Mouse (Mus musculus): Measurements from ENCODE around the gene Tk1. TPM values are rescaled to one million over a fixed set of nuclear protein-coding genes. Genes with fewer than 3 reads are reported as not detected.
A peak's percentile ranks its signal among the peaks of the same experiment; 100 is the strongest.

Gene Tk1
- polyA plus RNA-seq, 1 experiment from 2014 or later, result 97.6 TPM

DNA sequence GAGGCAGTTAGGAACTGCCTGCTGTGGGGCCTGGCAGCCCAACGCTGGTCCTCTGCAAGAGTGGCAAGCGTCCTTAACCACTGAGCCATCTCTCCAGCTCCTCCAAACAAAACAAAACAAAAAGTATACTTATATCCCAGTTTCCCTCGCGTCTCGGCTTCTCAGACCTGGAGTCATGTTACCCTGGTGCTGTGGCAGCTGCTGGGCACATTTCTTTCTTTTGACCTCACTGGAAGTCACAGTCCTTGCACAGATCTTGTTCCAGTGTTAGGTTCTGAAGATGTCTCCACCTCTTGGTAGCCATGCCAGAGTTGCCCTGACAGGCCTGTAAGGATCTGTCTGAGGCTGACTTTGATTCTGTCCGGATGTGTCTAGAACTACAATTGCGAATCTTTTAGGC, 24.2 kb downstream of the Tk1 start:
- Histone ChIP-seq H3K4me1 (peaks cover 25% of the 10 kb centered on the region), H3K4me2 (no peak overlapping the region), H3K4me3 (no peak overlapping the region), H3K9ac (no peak overlapping the region), H3K27ac (replicated peaks) (no peak overlapping the region), H3K27me3 (replicated peaks) (0 out of 2 replicates have a peak, but pooled peaks cover 9% of the 10 kb centered on the region), H3K36me3 (no peaks in the 10 kb centered on the region), H3K9me3 (no peaks in the 10 kb centered on the region)
- ATAC-seq (ENCODE audit: extremely low read depth, insufficient number of reproducible peaks, low FRiP score, low TSS enrichment), result no peak
- 70% methylated on average over 7 of the region's 7 CpGs for WGBS

- Histone ChIP-seq H3K36me3 (no peaks in the 10 kb centered on the region), H3K27ac (replicated peaks) (no peak overlapping the region), H3K9me3 (no peaks in the 10 kb centered on the region), H3K9ac (no peak overlapping the region), H3K27me3 (replicated peaks) (0 out of 2 replicates have a peak, but pooled peaks cover 9% of the 10 kb centered on the region), H3K4me3 (no peak overlapping the region), H3K4me1 (peaks cover 25% of the 10 kb centered on the region), H3K4me2 (no peak overlapping the region)
- WGBS, result 82% methylated on average over 7 of the region's 7 CpGs
- no peak for ATAC-seq (ENCODE audit: extremely low read depth, insufficient number of reproducible peaks, low FRiP score, low TSS enrichment)
Observed at GRCm38 (mm10) chr11:117800038-117800437, 25.9 kb downstream of the Tk1 start.

DNA sequence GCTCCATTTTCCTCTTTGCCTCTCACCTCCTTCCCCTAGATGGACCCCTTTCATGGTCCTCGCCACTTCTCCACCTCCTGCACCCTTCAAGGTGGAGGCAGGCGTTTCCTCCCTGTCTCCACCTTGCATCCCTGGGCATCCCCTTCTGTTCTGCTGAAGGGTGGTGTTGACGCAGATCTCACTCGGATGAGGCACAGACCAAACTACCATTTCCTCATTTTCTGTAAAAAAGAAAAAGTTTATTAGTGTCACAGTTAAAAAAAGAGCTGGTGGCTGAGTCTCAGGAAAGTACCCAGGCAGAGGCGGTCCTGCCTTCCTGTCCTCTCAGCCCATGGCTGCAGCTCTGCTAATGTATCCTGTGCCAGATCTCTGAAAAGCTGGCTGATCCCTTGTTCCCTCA, 26.7 kb downstream of the Tk1 start:
- H3K36me3 ChIP-seq, result no peaks in the 10 kb centered on the region
- 38% methylated on average over 5 of the region's 5 CpGs for WGBS

DNA sequence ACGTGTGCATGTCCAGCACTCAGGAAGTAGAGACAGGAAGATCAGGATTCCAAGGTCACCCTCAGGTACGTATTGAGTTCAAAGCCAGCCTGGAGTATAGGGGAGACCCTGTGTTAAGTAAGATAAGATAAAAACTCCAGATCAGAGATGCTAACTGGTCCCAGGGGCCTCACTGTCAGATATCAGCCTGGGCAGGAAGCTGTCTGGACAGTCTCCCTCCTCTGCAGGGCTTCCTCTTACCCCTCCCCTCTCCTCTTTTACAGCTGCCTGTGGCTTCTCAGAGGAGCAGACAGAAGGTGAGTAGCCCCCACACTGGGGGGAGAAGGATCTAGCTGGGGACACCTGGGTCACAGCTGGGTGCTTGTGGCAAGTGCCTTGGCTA, 27.7 kb downstream of the Tk1 start:
- Histone ChIP-seq H3K4me3 (peak overlapping the region; percentile 13), H3K27me3 (replicated peaks) (0 out of 2 replicates have a peak, but pooled peaks cover 12% of the 10 kb centered on the region), H3K27ac (replicated peaks) (no peak overlapping the region), H3K36me3 (no peaks in the 10 kb centered on the region), H3K4me2 (peak overlapping the region; percentile 46), H3K9ac (no peak overlapping the region), H3K9me3 (no peaks in the 10 kb centered on the region), H3K4me1 (peaks cover 30% of the 10 kb centered on the region)
- no peak for ATAC-seq (ENCODE audit: extremely low read depth, insufficient number of reproducible peaks, low FRiP score, low TSS enrichment)
- 20% methylated on average over 2 of the region's 2 CpGs for WGBS

More for the DNA sequence above, 26.7 kb downstream of the Tk1 start:
- H3K27ac ChIP-seq (replicated peaks), result no peak overlapping the region
- H3K4me3 ChIP-seq, result peak overlapping the region; percentile 13; the same call in 1 of the 2 replicates
- H3K27me3 ChIP-seq (replicated peaks), result 0 out of 2 replicates have a peak, but pooled peaks cover 9% of the 10 kb centered on the region
- no peaks in the 10 kb centered on the region for H3K9me3 ChIP-seq
- no peak overlapping the region for H3K9ac ChIP-seq
- ATAC-seq (ENCODE audit: extremely low read depth, insufficient number of reproducible peaks, low FRiP score, low TSS enrichment), result no peak
- H3K4me1 ChIP-seq, result peaks cover 26% of the 10 kb centered on the region
- peak overlapping the region; percentile 46 for H3K4me2 ChIP-seq

DNA sequence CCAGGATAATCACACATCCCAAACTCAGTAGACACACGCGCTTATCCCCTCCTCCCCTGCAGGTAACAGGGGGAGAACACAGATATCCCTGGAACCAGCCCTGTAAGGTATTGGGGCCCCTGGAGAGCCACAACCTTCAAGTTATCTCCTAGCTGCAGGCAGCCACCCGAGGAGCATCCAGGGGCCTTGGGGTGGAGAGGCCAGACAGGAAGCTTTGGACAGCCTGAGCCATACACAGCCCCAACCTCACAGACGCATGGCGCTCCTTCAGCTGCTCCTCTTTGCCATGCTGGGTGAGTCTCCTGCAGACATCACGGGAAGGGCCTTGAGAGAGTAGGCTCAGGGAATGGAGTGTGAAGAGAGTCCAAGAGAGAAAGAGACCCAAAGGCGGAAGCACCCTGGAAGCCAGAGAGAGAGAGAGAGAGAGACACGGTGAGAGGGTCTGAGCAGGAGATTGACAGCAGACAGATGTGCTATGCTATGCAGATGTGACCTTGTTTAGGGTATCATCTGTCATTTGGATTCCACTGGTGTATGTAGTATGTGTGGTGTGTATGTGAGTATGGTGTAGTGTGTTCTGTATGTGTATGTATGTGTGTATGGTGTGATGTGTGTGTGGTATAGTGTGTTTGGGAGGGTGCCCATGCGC, 28.3 kb downstream of the Tk1 start, which contains the start of gene 6030468B19Rik:
TSS of gene 6030468B19Rik (plus strand) at position 150 of the 649 bp plus-strand sequence.
- ATAC-seq (ENCODE audit: extremely low read depth, insufficient number of reproducible peaks, low FRiP score, low TSS enrichment), result peak; percentile 49; the same call in 1 of the 2 replicates
- peak within 1 kb of the TSS; percentile 9; the same call in 1 of the 2 replicates for H3K9ac ChIP-seq
- no peak within 1 kb of the TSS for H3K27ac ChIP-seq (replicated peaks)
- no peaks in the 10 kb centered on the region for H3K36me3 ChIP-seq
- no peaks in the 10 kb centered on the region for H3K9me3 ChIP-seq
- H3K27me3 ChIP-seq (replicated peaks), result 0 out of 2 replicates have a peak, but pooled peaks cover 11% of the 10 kb centered on the region
- H3K4me1 ChIP-seq, result peaks cover 34% of the 10 kb centered on the region
- 39% methylated on average over 9 of the region's 9 CpGs for WGBS
- peak within 1 kb of the TSS; percentile 46 for H3K4me2 ChIP-seq
- H3K4me3 ChIP-seq, result peak within 1 kb of the TSS; percentile 13

DNA sequence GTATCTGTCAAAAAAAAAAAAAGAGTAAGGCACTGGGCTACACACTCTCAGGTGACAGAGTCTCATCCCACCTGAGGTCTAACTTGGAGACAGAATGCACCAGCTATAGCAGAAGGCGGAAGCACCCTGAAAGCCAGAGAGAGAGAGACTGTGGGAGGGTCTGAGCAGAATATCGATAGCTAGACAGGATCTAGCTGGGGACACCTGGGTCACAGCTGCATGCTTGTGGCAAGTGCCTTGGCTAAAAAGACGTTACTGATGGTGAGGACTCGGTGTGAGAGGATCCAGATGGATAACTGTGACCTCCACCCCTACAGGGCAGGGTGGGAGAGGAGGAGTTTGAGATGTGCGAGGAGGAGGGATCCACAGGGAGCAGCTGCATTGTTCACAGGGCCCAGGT, 28.9 kb downstream of the Tk1 start:
- H3K36me3 ChIP-seq, result no peaks in the 10 kb centered on the region
- H3K4me1 ChIP-seq, result peaks cover 40% of the 10 kb centered on the region
- 43% methylated on average over 5 of the region's 5 CpGs for WGBS
- no peak for ATAC-seq (ENCODE audit: extremely low read depth, insufficient number of reproducible peaks, low FRiP score, low TSS enrichment)
- H3K27ac ChIP-seq (replicated peaks), result no peak overlapping the region
- no peak overlapping the region for H3K4me2 ChIP-seq
- H3K9me3 ChIP-seq, result no peaks in the 10 kb centered on the region
- H3K4me3 ChIP-seq, result no peak overlapping the region
- H3K9ac ChIP-seq, result no peak overlapping the region
- H3K27me3 ChIP-seq (replicated peaks), result 0 out of 2 replicates have a peak, but pooled peaks cover 11% of the 10 kb centered on the region

DNA sequence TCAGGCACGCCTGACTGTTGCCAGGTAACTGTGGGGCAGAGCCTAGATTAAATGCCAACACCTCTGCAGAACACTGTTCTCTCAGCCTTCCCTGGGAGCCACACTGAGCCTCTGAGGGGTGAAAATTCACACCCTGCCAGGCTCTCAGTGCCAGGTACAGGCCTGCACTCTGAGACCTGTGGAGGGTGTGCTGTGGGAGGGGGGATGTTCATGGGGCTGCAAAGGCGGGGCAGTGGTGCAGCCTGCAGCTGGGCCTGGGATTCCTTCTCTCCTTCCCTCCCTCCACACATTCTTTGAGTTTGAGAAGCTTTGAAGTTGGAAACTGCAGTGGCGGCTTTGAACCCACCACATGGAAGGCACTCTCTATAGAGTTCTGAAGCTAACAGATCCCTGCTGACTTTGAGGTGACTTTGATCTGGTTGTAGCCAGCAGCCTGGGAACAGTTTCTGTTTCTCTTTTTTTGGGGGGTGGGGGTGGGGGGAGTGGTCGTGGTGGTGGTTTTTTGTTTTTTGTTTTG, 31.8 kb downstream of the Tk1 start:
- H3K4me3 ChIP-seq, result no peak overlapping the region
- H3K9ac ChIP-seq, result 0 out of 2 replicates have a peak overlapping the region, but pooled peaks have one; percentile 40
- ATAC-seq (ENCODE audit: extremely low read depth, insufficient number of reproducible peaks, low FRiP score, low TSS enrichment), result no peak
- H3K4me1 ChIP-seq, result peaks cover 49% of the 10 kb centered on the region
- H3K9me3 ChIP-seq, result no peaks in the 10 kb centered on the region
- no peak overlapping the region for H3K27ac ChIP-seq (replicated peaks)
- WGBS, result 65% methylated on average over 4 of the region's 4 CpGs
- H3K27me3 ChIP-seq (replicated peaks), result peaks cover 19% of the 10 kb centered on the region
- H3K36me3 ChIP-seq, result no peaks in the 10 kb centered on the region
- no peak overlapping the region for H3K4me2 ChIP-seq

DNA sequence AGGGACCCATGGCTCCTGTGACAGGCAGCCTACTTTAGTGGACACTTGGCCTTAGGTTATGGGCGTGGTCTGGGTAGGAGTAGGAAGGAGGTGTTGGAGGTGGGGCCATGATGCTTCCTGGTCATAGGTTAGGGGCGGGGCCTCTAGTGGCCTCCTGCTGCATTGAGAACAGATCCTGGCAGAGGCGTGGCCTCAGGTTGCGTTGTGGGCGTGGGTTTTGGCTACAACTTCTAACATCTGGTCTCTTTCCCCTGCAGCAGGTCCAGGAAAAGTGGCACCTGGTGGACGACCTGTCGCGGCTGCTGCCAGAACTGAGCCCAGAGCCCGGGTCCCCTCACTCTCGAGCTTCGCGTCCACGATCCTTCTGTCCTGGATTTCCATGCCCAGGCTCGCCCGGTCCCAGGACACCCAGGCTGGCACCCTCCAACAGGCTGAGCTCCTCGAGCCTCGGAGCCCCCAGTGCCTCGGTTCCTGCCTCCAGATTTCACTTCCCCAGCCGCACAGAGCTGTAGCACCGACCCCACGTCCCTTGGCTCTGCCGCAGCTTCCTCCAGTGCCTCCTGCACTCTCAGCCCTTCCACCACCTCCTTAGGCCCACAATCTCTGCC, 33.5 kb downstream of the Tk1 start:
- Histone ChIP-seq H3K4me3 (peak overlapping the region; percentile 42), H3K9ac (peak overlapping the region; percentile 67), H3K36me3 (no peaks in the 10 kb centered on the region), H3K4me2 (peak overlapping the region; percentile 70), H3K27me3 (replicated peaks) (peaks cover 17% of the 10 kb centered on the region), H3K4me1 (peaks cover 32% of the 10 kb centered on the region), H3K27ac (replicated peaks) (no peak overlapping the region), H3K9me3 (no peaks in the 10 kb centered on the region)
- ATAC-seq (ENCODE audit: extremely low read depth, insufficient number of reproducible peaks, low FRiP score, low TSS enrichment), result peak; percentile 89
- 10% methylated on average over 22 of the region's 22 CpGs for WGBS

DNA sequence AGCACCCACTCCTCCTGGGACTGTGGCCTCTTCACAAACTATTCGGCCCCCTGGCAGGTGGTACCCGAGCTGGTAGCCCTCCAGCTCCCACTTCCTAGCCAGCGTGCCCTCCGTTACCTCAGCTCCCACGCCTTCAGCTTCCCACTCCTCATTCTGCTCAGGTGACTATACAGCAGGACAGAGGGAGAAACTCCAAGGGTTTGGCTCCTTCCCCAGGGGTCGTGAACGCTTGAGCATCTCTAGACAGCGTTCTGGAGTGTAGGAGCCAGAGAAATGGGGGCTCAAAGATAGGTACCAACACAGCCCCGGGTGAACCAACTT, 34.5 kb downstream of the Tk1 start:
- Histone ChIP-seq H3K9me3 (no peaks in the 10 kb centered on the region), H3K4me2 (peak overlapping the region; percentile 67; the same call in 1 of the 2 replicates), H3K27me3 (replicated peaks) (peaks cover 13% of the 10 kb centered on the region), H3K27ac (replicated peaks) (no peak overlapping the region), H3K4me3 (no peak overlapping the region), H3K4me1 (peaks cover 27% of the 10 kb centered on the region), H3K36me3 (no peaks in the 10 kb centered on the region), H3K9ac (no peak overlapping the region)
- no peak for ATAC-seq (ENCODE audit: extremely low read depth, insufficient number of reproducible peaks, low FRiP score, low TSS enrichment)
- 80% methylated on average over 9 of the region's 9 CpGs for WGBS

DNA sequence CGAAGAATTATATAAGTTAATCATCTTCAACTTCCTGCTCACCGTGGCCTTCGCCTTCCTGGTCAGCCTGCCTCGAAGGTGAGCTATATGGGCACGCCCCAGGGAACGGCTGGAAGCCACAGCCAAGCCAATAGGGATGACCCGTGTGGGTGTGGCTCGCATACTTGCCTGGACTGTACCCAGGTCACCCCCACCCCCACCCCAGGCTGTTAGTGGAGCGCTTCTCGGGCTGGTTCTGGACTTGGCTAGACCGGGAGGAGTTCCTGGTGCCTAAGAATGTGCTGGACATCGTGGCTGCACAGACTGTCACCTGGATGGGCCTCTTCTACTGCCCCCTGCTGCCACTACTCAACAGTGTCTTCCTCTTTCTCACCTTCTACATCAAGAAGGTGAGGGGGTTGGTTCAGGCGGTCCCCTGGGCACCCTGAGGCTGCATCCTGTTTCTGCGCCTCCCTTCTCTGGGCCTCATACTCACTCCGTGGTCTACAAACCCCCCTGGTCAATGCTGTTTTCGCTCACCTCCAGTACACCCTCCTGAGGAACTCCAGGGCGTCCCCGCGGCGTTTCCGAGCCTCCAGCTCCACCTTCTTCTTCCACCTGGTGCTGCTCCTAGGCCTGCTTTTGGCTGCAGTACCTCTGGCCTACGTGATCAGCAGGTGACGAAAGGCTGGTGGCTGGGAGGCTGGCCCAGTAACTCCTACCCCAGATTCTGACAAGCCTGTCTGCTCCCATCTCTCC, 35.0 kb downstream of the Tk1 start:
- H3K4me3 ChIP-seq, result peak overlapping the region; percentile 35
- H3K4me1 ChIP-seq, result peaks cover 27% of the 10 kb centered on the region
- no peak overlapping the region for H3K27ac ChIP-seq (replicated peaks)
- H3K36me3 ChIP-seq, result no peaks in the 10 kb centered on the region
- peak overlapping the region; percentile 67 for H3K9ac ChIP-seq
- no peaks in the 10 kb centered on the region for H3K9me3 ChIP-seq
- peak overlapping the region; percentile 67 for H3K4me2 ChIP-seq
- no peak for ATAC-seq (ENCODE audit: extremely low read depth, insufficient number of reproducible peaks, low FRiP score, low TSS enrichment)
- peaks cover 13% of the 10 kb centered on the region for H3K27me3 ChIP-seq (replicated peaks)
- WGBS, result 29% methylated on average over 23 of the region's 23 CpGs

DNA sequence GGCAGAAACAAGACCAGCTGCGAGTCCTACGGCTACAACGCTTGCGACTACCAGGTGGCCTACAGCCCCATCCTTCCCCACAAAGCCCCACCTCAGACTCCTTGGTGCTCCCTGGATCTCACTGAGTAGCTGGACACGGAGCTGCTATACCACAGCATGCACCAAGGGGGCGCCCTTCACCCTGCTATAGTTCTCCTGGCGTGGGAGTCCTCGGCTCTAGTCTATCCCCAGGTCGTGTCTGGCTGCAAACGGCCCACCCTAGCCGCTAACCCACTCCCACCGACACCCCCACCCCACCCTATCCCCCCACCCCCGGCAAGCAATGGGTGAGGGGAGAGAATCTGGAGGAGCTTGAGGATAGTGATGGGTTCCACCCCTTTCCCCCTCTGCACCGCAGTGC, 35.6 kb downstream of the Tk1 start:
- Histone ChIP-seq H3K4me1 (peaks cover 27% of the 10 kb centered on the region), H3K4me2 (peak overlapping the region; percentile 67), H3K9me3 (no peaks in the 10 kb centered on the region), H3K27ac (replicated peaks) (no peak overlapping the region), H3K9ac (peak overlapping the region; percentile 67), H3K27me3 (replicated peaks) (peaks cover 16% of the 10 kb centered on the region), H3K36me3 (no peaks in the 10 kb centered on the region), H3K4me3 (peak overlapping the region; percentile 35)
- 5% methylated on average over 14 of the region's 14 CpGs for WGBS
- ATAC-seq (ENCODE audit: extremely low read depth, insufficient number of reproducible peaks, low FRiP score, low TSS enrichment), result peak; percentile 32; the same call in 1 of the 2 replicates
